Mouse (Mus musculus): ENCODE measurements around the gene Gm28308. TPM values are rescaled to one million over a fixed set of nuclear protein-coding genes. Genes with fewer than 3 reads are reported as not detected.
A peak's percentile ranks its signal among the peaks of the same experiment; 100 is the strongest.

Gm28308 gene
- polyA plus RNA-seq, 1 experiment from 2014 or later: not detected

DNA sequence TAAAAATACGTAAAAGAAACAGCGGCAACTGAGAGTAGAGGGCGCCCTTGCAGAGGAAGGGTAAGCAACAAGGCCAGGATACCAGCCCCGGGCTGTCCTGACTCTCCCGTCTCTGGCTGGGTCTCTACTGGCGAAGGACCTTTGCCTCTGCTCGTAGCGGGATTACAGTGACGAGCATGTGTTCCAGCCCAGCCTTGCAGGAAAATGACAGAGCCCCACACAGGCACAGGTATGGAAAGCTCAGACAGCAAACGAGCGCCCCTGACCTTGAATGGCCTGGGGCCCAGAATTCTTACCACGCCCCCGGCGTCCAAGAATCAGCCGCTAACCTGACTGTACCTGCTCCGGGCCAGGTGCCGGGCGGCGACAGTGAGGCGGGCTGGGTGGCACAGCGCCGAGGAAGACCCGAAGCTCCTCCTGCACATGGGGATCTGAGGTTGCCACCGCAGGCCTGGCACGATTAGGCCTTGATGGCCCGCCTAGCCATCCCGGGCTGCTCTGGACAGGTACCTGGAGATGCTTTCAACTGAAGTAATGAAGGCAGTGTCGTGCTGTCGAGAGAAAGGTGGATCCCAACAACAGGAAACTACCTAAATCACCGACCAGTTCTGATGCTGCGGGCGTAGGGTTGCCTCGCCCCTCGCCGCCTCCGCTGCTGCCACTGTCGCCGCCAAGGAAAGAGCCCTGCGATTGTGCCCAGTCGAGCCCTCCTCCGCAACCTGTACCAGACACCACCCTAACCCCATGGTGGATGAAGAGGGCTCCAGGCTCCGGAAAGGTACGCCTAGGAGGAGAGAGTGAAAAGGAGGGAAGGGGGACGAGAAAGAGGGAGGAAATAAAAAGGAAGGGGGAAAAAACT is 16.6 kb upstream of the Gm28308 start:
- no peak for ATAC-seq (ENCODE audit: insufficient read depth)
- H3K27me3 ChIP-seq: peaks cover 98% of the 10 kb centered on the region
- H3K4me1 ChIP-seq (replicated peaks): no peaks in the 10 kb centered on the region; the same call in none of the 2 replicates
- no peaks in the 10 kb centered on the region for H3K9me3 ChIP-seq (replicated peaks)
- no peak overlapping the region for H3K4me3 ChIP-seq (replicated peaks)
- H3K9ac ChIP-seq: no peak overlapping the region
- H3K27ac ChIP-seq (replicated peaks): no peak overlapping the region
- H3K36me3 ChIP-seq (replicated peaks): no peaks in the 10 kb centered on the region
- no peak overlapping the region for H3K4me2 ChIP-seq
- WGBS (ENCODE audit: insufficient replicate concordance): 2% methylated on average over 44 of the region's 44 CpGs

GRCm38 (mm10) chr6:52228475-52229465 is 15.6 kb upstream of the Gm28308 start:
- Histone ChIP-seq H3K4me1 (replicated peaks) (no peaks in the 10 kb centered on the region; the same call in none of the 2 replicates), H3K27me3 (peaks cover 98% of the 10 kb centered on the region), H3K27ac (replicated peaks) (no peak overlapping the region), H3K9me3 (replicated peaks) (no peaks in the 10 kb centered on the region), H3K4me2 (no peak overlapping the region), H3K9ac (no peak overlapping the region), H3K36me3 (replicated peaks) (no peaks in the 10 kb centered on the region), H3K4me3 (replicated peaks) (no peak overlapping the region)
- under 1% methylated on average over 38 of the region's 38 CpGs for WGBS (ENCODE audit: insufficient replicate concordance)
- no peak for ATAC-seq (ENCODE audit: insufficient read depth)

- H3K27me3 ChIP-seq: peaks cover 98% of the 10 kb centered on the region
- ATAC-seq (ENCODE audit: insufficient read depth): no peak
- no peak overlapping the region for H3K4me2 ChIP-seq
- no peaks in the 10 kb centered on the region for H3K4me1 ChIP-seq (replicated peaks)
- H3K9ac ChIP-seq: no peak overlapping the region
- no peaks in the 10 kb centered on the region for H3K9me3 ChIP-seq (replicated peaks)
- H3K36me3 ChIP-seq (replicated peaks): no peaks in the 10 kb centered on the region
- 24% methylated on average over 11 of the region's 11 CpGs for WGBS (ENCODE audit: insufficient replicate concordance)
- H3K27ac ChIP-seq (replicated peaks): no peak overlapping the region
- H3K4me3 ChIP-seq (replicated peaks): no peak overlapping the region
Observed at GRCm38 (mm10) chr6:52227470-52228222, 14.5 kb upstream of the Gm28308 start.

- WGBS (ENCODE audit: insufficient replicate concordance): 7% methylated on average over 26 of the region's 26 CpGs
- Histone ChIP-seq H3K9ac (no peak overlapping the region), H3K4me1 (replicated peaks) (0 out of 2 replicates have a peak, but pooled peaks cover 5% of the 10 kb centered on the region), H3K4me3 (replicated peaks) (no peak overlapping the region), H3K4me2 (no peak overlapping the region), H3K27ac (replicated peaks) (no peak overlapping the region), H3K36me3 (replicated peaks) (no peaks in the 10 kb centered on the region), H3K27me3 (peaks cover 98% of the 10 kb centered on the region), H3K9me3 (replicated peaks) (no peaks in the 10 kb centered on the region)
- ATAC-seq (ENCODE audit: insufficient read depth): no peak
Observed at GRCm38 (mm10) chr6:52226569-52227257, 13.6 kb upstream of the Gm28308 start.

DNA sequence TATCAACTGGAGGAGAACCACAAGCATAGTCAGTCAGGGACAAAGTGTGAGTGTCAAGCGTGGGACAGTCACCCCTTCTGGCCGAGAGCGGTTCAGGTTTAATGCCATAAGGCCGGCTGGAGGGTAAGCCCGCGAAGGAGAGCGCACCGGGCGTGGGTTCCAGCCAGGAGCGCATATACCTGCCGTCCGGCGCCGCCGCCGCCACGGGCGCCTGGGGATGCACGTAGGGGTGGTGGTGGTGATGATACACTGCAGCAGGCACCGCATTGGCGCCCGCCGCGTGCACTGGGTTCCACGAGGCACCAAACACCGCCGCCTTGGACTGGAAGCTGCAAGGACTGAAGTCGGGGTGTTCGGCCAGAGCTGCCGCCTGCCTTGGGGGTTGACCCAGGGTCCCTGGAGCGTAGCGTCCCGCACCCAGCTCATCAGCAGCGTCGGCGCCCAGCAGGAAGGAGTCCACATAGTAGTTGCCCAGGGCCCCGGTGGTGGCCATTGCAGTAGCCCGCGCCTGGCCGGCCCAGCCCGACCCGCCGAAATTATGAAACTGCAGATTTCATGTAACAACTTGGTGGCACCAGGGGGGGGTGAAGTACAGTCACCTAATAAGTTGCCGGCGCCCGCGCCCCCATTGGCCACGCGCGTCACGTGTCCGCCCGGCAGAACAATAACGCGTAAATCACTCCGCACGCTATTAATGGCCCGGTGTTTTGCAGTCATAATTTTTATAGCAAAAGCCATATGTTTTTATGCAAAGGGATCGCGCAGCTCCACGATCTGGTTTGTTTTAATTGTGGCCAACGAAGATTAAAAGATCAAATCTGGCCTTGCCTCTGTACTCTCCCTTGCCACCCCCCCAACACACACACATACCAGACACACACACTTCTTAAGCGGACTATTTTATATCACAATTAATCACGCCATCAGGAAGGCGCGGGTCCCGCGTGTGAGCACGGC is 12.8 kb upstream of the Gm28308 start:
- Histone ChIP-seq H3K4me3 (replicated peaks) (peak overlapping the region; percentile 15; the same call in 1 of the 2 replicates), H3K4me1 (replicated peaks) (0 out of 2 replicates have a peak, but pooled peaks cover 11% of the 10 kb centered on the region), H3K9me3 (replicated peaks) (no peaks in the 10 kb centered on the region), H3K27ac (replicated peaks) (no peak overlapping the region), H3K27me3 (peaks cover 99% of the 10 kb centered on the region), H3K9ac (no peak overlapping the region), H3K36me3 (replicated peaks) (no peaks in the 10 kb centered on the region), H3K4me2 (peak overlapping the region; percentile 29)
- no peak for ATAC-seq (ENCODE audit: insufficient read depth)
- under 1% methylated on average over 69 of the region's 69 CpGs for WGBS (ENCODE audit: insufficient replicate concordance)

DNA sequence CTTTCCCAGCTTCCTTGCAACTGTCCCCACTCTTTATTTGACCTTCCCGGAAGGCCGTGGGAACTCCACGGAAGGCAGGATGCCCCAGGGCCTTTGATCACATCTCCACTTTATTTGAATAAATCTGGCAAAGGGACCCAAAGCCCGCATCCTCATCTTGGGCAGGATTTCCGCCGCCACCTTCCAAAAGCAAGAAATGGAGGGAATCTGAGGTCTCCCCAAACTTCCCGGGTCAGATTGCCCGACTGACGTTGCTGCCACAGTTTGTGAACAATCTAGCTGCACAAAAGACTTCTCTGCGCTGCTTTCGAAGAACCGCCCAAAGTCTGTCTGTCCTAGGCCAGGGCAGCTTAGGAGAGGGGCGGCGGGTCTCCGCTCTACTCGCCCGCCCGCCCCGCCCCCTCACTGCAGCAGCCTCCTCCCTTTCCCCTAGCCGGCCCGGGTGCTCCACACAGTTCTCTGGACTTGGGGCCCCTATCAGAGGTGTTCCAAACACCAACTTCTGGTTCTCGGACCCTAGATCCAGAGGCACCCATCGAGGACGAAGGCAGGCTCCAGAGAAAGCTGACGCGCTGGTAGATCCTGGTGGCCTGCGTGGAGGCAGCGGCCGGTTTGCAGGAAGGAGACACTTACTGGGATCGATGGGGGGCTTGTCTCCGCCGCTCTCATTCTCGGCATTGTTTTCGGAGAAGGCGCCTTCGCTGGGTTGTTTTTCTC is 11.9 kb upstream of the Gm28308 start:
- 0 out of 2 replicates have a peak overlapping the region, but pooled peaks have one; percentile 15 for H3K4me3 ChIP-seq (replicated peaks)
- H3K9me3 ChIP-seq (replicated peaks): no peaks in the 10 kb centered on the region
- WGBS (ENCODE audit: insufficient replicate concordance): under 1% methylated on average over 36 of the region's 36 CpGs
- peak overlapping the region; percentile 29 for H3K4me2 ChIP-seq
- H3K9ac ChIP-seq: no peak overlapping the region
- no peak for ATAC-seq (ENCODE audit: insufficient read depth)
- no peaks in the 10 kb centered on the region for H3K36me3 ChIP-seq (replicated peaks)
- no peak overlapping the region for H3K27ac ChIP-seq (replicated peaks)
- H3K27me3 ChIP-seq: peaks cover 99% of the 10 kb centered on the region
- H3K4me1 ChIP-seq (replicated peaks): 0 out of 2 replicates have a peak, but pooled peaks cover 11% of the 10 kb centered on the region

DNA sequence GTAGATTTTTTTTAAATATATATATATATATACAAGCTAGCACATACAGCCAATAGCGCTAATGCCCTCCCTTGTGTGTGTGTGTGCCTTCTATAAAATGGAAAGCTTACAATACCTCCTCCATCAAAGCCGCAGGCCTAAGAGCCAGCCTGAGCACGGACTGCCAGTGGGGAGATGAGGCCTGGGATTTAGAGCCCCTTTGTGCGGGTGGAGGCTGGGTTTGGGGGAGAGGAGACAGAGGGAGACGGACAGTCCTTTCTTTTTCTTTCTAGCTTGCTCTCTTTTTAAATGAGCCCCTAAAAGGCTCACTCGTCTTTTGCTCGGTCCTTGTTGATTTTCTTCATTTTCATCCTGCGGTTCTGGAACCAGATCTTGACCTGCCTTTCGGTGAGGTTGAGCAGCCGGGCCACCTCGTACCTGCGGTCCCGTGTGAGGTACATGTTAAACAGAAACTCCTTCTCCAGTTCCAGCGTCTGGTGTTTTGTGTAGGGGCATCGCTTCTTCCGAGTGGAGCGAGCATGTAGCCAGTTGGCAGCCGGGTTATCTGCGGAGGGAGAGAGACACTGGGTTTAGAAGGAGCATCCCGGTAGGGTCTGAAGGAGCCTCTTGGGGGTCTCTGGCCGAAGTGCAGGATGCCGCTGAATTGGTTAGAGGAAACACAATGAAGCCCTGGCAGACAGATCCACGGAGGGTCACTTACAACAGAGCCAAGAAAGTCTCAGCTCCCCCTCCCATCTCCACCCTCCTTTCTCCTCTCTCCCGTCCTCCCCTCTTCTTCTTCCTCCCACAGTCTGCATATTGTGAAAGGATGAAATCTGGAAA is 11.0 kb upstream of the Gm28308 start:
- Histone ChIP-seq H3K4me3 (replicated peaks) (no peak overlapping the region), H3K4me2 (peak overlapping the region; percentile 6; the same call in 1 of the 2 replicates)
- WGBS (ENCODE audit: insufficient replicate concordance): 6% methylated on average over 24 of the region's 24 CpGs

DNA sequence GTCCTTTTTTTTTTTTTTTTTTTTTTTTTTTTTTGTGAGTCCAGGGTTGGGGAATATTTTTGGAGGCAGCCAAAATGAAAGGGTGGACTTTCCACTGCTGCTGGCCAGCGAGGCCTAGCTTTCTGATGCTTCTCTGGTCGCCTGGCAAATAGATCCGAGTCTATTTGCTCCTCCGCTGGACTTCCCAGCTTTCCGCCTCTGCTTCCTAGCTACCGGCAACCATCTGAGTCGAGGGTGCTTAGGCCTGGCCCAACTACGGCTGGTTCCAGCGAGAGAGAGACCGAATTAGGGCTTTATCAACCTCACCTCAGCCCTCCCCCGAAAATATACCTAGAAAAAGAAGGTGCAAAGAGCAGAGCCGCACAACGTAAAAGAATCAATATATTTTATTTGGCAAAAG is 9.6 kb upstream of the Gm28308 start:
- Histone ChIP-seq H3K4me3 (replicated peaks) (no peak overlapping the region), H3K9ac (no peak overlapping the region)

More for the DNA sequence above, 11.0 kb upstream of the Gm28308 start:
- no peaks in the 10 kb centered on the region for H3K36me3 ChIP-seq (replicated peaks)
- H3K9ac ChIP-seq: no peak overlapping the region
- 0 out of 2 replicates have a peak, but pooled peaks cover 11% of the 10 kb centered on the region for H3K4me1 ChIP-seq (replicated peaks)
- ATAC-seq (ENCODE audit: insufficient read depth): no peak
- no peaks in the 10 kb centered on the region for H3K9me3 ChIP-seq (replicated peaks)
- H3K27me3 ChIP-seq: peaks cover 99% of the 10 kb centered on the region
- no peak overlapping the region for H3K27ac ChIP-seq (replicated peaks)

More for the DNA sequence above, 9.6 kb upstream of the Gm28308 start:
- H3K36me3 ChIP-seq (replicated peaks): no peaks in the 10 kb centered on the region
- 28% methylated on average over 13 of the region's 13 CpGs for WGBS (ENCODE audit: insufficient replicate concordance)
- no peaks in the 10 kb centered on the region for H3K9me3 ChIP-seq (replicated peaks)
- H3K27me3 ChIP-seq: peaks cover 100% of the 10 kb centered on the region
- no peak for ATAC-seq (ENCODE audit: insufficient read depth)
- H3K4me1 ChIP-seq (replicated peaks): 0 out of 2 replicates have a peak, but pooled peaks cover 11% of the 10 kb centered on the region
- no peak overlapping the region for H3K27ac ChIP-seq (replicated peaks)
- no peak overlapping the region for H3K4me2 ChIP-seq

All from liver, embryonic 15.5 days (tissue).